Mouse (Mus musculus): ENCODE results near the gene Tbc1d19.

GRCm38 (mm10) chr5:53929205-53929614, 119.8 kb downstream of the Tbc1d19 start:
- TF ChIP-seq CTCF (IDR thresholded peaks at IDR 0.05; ENCODE audit: low read depth, low read length): no peak
- TF ChIP-seq EP300 (IDR thresholded peaks at IDR 0.05; ENCODE audit: insufficient read depth, low read depth, low read length): no peak

Measured in ES-Bruce4 (cell line).